Mouse (Mus musculus) brown adipose tissue, adult 24 weeks (tissue): ENCODE data around the gene Atp6v0a4. TPM values are rescaled to one million over a fixed set of nuclear protein-coding genes. Genes with fewer than 3 reads are reported as not detected.

Source experiments
- H3K27ac ChIP-seq: fragments of 200-500 bp; replicated peaks from 2 replicates; pipeline ENCODE4 v1.5.1; 2012; ENCODE audit warnings: low read depth, mild to moderate bottlenecking, low read length
- H3K4me1 ChIP-seq: fragments of 200-500 bp; 2 replicates; pipeline ENCODE4 v1.6.1; 2012; ENCODE audit warnings: low read length, mixed read lengths; ENCODE audit not compliant: control insufficient read depth, insufficient read depth, insufficient read length
- H3K4me3 ChIP-seq: fragments of 200-500 bp; 2 replicates; pipeline ENCODE4 v1.5.1; 2012; ENCODE audit warnings: low read depth, mild to moderate bottlenecking, low read length, moderate library complexity; ENCODE audit not compliant: insufficient read depth
- polyA plus RNA-seq: library from polyadenylated mRNA; stranded (reverse); fragments of >200 nt; gene quantifications from 2 replicates; pipeline ENCODE4 v1.2.4, GENCODE M21; 2012; ENCODE audit not compliant: missing spikeins, insufficient read depth, insufficient read length

Atp6v0a4 gene
- polyA plus RNA-seq, 1 experiment, result not detected

DNA sequence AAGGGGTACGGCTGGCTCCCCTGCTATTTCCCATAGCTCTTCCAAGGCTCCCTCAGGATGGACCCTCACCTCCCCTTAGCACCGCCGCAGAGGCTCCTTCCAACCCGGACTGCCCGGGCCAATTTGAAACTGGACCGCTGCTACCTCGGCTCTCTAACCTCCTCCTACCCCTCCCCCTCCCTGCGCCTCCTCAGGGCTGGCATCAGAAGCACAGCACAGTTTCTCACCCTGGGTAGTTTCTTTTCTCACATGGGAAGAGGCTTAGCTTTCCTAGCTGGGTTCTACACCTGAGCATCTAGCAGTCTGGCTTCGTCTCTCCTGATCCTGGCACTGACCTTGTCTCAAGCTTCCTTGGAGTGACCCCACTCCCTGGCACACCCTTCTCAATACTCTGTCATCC lies 14.5 kb downstream of the Atp6v0a4 start:
- Histone ChIP-seq H3K4me3 (no peak overlapping the region), H3K4me1 (no peaks in the 10 kb centered on the region), H3K27ac (no peak overlapping the region)

DNA sequence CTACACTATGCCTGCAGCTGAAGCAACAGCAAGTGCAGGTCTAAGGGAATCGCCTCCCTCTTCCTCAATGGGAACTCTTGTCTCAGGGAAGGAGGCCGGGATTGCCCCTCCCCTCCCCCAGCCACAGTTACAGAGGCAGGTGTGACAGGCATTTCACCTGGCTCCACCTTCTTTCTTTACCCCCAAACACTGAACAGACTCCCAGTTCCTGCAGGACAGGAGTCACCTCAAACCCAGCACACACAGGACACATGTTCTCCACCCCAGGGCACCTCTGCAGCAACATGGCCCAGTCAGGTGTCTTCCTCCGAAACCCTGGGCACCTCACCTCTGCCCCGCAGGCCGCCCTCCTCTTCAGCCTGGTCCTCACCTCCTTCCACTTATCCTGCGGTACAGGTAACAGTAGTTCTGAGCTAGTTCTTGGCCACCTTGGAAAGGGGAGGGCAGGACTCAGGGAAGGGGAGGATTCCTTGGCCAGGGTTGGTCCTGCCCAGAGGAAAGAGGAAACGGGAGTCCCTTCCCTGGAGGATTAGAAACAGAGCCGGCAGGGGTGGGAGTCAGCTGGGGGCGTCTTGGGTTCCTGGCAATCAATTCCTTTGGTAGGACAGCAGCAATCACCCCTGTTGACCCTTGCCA lies 15.1 kb downstream of the Atp6v0a4 start, which contains the start of gene Tmem213:
Tmem213 (plus strand) TSS at position 96 of the 636 bp plus-strand sequence.
- Histone ChIP-seq H3K4me3 (no peak within 1 kb of the TSS), H3K27ac (no peak within 1 kb of the TSS)

DNA sequence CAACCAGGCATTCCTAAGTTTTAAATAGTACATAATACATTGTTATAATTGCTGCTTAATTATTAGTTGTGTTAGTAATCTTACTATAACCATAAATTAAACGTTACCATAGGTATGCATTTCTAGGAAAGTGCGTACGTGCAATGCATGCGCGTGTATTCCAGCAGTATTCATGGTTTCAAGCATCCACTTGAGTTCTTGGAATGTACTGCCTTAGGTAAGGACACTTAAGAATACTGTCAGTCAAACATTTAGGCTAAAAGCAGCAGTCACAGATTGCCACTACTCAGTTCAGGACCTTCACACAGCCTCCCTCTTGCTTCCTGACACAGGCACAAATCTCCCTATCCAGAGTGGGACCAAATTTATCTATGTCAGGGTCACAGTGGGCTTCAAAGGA lies 15.9 kb downstream of the Atp6v0a4 start:
- no peaks in the 10 kb centered on the region for H3K4me1 ChIP-seq
- no peak overlapping the region for H3K27ac ChIP-seq
- H3K4me3 ChIP-seq, result no peak overlapping the region

More for the DNA sequence above, 15.1 kb downstream of the Atp6v0a4 start, which contains the start of gene Tmem213:
- no peaks in the 10 kb centered on the region for H3K4me1 ChIP-seq

DNA sequence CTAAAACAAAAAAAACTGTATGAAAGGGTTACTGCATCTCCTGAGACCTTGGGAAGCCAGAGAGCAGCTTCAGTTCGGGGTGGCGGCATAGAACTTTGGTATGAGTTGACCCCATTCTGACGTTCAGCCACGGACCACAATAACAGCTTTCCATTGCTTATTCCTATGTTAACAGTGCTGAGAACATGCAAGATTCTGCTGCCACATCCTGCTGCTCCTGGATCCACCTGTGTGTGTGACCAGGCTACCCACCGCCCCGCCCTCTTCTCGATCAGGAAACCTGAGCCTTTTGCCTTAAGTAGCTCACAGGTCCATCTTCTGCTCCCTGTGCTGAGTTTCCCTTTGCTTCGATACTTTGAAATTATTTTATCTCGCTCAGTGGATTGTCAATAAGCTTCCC lies 18.5 kb downstream of the Atp6v0a4 start:
- Histone ChIP-seq H3K27ac (no peak overlapping the region), H3K4me3 (no peak overlapping the region), H3K4me1 (no peaks in the 10 kb centered on the region)

DNA sequence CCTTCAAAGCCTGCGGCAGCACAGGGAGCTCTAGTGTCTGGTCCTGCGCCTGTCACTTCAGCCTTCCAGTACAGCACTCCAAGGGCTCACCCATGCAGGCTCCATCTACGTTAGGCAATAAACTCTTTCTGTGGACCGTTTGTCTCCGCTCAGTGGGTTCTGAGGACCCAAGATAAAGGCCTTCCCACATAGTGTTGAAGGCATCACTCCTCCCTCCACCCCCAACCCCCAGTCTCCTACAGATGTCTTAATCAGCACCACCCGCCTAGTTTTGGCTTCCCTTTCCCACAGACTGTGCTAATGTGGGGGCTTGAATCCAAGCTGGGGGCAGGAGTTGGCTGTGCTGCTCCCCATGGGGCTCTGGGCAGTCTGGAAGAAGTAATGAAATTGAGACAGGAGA lies 20.6 kb downstream of the Atp6v0a4 start:
- H3K27ac ChIP-seq, result no peak overlapping the region
- no peaks in the 10 kb centered on the region for H3K4me1 ChIP-seq
- no peak overlapping the region for H3K4me3 ChIP-seq

DNA sequence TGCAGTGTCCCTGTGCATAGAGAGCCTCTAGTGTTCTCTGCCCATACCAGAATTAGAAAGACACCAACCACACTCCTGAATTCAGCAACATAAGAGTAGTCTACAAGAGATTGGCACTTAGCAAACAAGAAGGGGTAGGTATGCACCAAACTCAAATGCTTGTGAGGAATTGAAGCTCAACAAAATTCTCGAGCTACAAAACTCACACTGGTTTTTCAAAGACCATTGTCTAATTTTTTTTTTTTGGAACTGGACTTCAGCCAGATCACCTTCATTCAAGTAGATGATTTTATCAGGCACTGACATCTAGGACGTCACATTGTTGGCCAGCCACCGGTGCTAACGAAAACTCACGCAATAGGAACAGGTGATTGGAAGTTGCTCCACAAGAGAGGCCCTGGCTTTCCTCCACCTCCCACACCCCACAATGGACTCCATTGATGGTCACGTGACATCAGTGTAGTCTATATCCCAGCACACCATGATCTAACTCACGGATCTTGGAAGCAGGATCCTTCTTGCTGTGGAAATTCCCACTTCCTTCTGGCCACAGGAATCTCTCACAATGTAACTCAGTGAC lies 22.1 kb downstream of the Atp6v0a4 start:
- H3K27ac ChIP-seq, result no peak overlapping the region
- no peak overlapping the region for H3K4me3 ChIP-seq
- no peaks in the 10 kb centered on the region for H3K4me1 ChIP-seq

DNA sequence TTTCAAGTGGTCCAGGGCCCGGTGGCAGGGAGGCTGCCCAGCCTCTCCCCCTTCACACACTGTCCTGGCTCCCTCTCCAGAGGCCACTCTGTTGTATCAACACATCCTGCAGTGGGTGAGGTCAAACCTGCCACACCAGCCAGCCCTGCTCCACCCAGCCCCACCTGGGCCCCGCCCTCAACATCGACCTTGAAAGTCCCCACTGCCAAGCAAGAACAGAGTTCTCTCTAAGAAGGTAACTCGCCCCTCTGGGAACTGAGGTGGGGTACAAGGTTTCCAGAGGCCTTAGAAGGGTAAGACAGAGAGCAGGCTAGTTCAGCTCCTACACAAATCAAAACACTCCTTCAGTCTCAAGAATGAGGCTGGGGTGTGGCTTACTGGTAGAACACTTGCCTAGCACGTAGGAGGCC lies 27.4 kb downstream of the Atp6v0a4 start:
- Histone ChIP-seq H3K4me1 (no peaks in the 10 kb centered on the region), H3K4me3 (no peak overlapping the region), H3K27ac (no peak overlapping the region)

DNA sequence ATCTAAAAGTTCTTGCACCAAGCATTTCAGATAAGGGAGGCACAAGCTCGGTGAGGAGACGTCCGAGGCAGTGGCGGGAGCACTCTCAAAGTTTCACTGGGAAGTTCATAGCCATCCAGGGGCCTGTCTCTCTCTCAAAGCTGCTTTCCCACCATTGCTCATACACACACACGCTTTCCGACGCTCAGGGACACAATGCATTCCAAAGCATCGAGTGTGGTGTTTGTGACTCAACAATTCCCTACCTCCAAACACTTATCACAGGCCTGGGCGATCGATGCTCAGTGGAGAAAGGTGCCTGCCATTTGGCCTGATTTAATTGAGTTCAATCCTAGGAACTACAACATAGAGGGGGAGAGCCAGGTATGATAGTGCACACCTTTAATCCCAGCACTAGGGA lies 29.7 kb downstream of the Atp6v0a4 start:
- H3K27ac ChIP-seq, result no peak overlapping the region
- H3K4me3 ChIP-seq, result no peak overlapping the region
- no peaks in the 10 kb centered on the region for H3K4me1 ChIP-seq

DNA sequence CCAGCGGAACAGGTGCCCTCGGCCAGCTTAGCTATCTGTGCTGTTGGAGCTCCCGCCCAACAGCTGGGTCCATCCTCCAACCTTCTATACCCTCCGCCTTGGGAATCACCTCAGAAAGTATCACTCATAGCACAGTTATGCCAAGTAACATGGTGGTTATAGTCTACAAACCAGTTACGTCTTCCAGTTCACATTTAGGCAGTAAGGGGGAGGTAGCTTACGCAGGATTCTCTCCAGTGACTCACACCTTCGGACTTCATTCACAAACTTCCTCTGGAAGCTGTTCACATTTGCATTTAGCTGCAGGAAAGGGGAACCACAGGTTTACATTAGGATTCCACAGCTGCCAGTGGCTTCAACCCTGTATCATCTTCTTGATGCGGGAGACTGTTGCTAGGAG lies 31.8 kb downstream of the Atp6v0a4 start:
- H3K4me3 ChIP-seq, result no peak overlapping the region
- no peak overlapping the region for H3K27ac ChIP-seq
- H3K4me1 ChIP-seq, result no peaks in the 10 kb centered on the region

DNA sequence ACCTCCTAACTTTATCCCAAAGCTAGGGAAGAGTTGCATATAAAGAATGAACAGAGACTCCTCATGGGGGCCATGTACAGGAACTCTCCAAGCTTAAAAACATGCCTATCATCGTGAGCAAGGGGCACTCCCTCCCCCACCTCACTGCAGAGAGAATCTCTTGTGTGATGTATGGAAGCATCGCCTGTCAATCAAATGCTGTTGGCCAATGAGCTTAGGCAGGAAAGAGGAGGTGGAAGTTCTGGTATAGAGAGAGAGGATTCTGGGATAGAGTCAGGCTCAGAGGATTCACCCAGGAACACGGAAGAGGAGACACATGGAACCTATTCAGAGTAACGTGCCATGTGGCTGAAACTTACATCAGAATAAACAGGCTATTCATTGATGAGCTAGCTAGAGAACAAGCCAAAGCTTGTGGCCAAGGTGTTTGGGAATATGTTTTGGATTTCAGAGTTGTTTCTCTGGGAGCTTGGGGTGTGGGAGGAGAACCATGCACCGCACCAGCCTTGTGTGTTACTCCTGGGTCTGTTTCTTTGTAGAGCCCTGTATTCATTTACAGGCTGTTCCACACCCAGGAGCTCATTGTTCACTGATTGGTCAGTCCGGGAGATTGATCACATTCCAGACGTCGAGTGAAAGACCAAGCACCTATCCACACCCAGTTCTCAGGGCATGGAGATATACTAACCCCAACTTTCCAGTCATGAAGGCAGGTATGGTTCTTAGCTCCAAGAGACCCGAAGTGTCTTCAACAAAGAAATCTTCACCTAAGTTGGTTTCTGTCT lies 37.0 kb downstream of the Atp6v0a4 start:
- no peak overlapping the region for H3K27ac ChIP-seq
- no peak overlapping the region for H3K4me3 ChIP-seq
- no peaks in the 10 kb centered on the region for H3K4me1 ChIP-seq

DNA sequence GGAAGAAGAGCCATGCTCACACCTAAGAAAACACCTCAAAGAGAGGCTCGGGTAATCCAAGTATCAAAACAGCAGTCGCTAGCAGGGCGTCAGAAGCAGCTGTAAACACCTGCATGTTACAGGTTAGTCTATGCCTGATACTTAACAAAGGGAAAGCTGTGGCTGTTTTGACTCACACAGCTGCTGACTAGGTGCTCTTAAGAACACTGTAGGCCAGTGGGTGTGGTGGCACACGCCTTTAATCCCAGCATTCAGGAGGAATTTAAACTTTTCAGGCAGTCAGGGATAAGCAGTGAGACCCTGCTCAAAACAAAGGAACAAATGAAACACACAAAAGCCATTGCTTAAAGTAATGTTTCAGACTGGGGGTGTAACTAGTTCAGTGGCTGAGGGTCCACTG lies 41.2 kb downstream of the Atp6v0a4 start:
- Histone ChIP-seq H3K4me3 (no peak overlapping the region), H3K27ac (no peak overlapping the region), H3K4me1 (no peaks in the 10 kb centered on the region)

DNA sequence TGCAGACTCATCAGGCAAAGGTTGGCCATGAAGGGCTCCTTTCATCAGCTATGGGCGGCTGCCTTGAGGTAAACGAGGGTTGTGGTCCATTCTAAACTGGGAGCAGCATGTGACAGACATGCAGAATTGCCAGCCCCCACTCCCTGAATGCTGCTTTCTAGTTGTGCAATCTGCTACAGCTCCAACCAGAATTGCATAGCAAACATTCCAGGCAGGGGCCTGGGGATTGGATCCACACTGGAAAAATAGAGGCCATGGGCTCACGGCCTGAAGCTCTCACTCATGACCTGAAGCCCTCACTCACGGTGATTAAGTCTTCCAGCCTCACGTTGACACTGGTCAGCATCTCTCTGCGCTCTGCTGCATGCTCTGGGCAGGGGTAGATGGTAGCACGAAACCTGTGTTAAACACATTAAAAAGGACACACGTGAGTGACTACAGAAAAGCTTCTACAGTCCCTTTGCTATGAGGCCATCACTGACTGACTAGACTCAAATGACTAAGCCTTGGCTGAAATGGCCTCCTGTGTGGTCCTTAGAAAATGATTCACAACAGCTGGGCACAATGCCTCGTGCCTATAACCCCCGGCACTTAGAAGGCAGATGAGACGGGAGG lies 42.6 kb downstream of the Atp6v0a4 start:
- H3K4me3 ChIP-seq, result no peak overlapping the region
- H3K27ac ChIP-seq, result no peak overlapping the region
- H3K4me1 ChIP-seq, result no peaks in the 10 kb centered on the region

DNA sequence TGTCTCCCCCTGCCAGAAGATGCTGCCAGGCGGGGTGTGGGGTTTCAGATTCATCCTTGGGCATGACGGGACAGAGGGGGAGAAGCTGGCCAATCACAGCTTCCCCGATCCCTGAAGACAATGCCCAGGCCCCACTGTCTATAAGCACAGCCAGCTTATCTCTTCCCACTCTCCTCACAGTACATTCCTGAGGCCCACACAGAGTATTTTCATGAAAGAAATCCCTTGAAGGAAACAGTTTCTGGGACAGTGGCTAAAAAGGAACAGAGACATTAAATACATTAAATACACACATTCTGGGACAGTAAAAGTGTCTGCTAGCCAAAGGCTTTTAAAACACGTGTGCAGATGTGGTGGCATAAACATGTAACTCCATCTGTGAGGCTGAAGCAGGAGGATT lies 44.0 kb downstream of the Atp6v0a4 start:
- Histone ChIP-seq H3K4me1 (no peaks in the 10 kb centered on the region), H3K4me3 (no peak overlapping the region), H3K27ac (no peak overlapping the region)

DNA sequence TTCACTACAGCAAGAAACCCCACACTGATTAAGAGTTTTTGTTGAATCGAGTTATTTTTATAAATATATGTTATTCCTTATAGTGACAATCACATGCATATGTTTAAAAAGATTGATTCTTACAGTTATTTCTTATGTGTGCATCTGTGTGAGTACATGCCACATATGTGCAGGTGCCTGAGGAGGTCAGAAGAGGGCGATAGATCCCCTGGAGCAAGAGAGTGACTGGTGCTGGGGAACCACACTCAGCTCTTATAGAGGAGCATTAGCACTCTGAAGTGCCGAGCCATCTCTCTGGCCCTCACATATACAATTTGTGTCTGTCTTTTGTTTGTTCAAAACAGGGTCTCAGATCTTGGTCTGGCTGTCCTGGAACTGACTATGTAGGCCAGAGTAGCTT lies 50.8 kb downstream of the Atp6v0a4 start:
- H3K4me3 ChIP-seq, result no peak overlapping the region
- H3K27ac ChIP-seq, result no peak overlapping the region
- no peaks in the 10 kb centered on the region for H3K4me1 ChIP-seq

DNA sequence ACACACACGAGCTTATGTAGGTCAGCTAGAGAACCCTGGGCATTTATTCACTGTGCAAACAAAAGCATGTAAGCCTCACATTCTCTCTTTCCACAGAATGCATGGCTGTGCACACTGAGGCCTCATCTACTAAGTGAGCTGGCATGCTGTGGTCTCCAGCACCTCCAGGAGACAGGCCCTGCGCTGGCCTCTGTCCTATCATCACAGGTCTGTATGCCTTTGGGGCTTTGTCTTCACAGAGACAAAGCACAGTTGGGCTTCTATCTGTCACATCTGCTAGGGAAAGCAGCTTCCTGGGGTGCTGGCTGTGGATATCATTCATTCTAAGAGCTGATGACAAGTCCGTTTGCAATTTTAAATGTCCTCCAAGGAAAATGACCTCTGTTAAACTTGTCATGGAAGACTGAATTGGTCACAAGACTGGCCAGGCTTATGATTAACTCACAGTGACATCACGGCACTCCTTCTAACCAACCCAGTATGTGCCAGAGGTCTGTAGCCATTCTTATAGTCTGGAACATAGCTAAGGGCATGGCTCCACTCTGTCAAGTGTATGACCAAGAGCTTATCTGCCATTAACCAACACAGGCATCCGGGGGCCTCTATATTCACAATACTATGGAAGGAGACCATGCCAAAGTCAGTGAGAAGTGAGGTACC lies 52.1 kb downstream of the Atp6v0a4 start:
- H3K27ac ChIP-seq, result no peak overlapping the region
- H3K4me1 ChIP-seq, result no peaks in the 10 kb centered on the region
- H3K4me3 ChIP-seq, result no peak overlapping the region
